Mouse (Mus musculus) heart, embryonic 15.5 days (tissue): ENCODE measurements around the gene Kif24. TPM values are rescaled to one million over a fixed set of nuclear protein-coding genes. Genes with fewer than 3 reads are reported as not detected.

ENCODE experiments used
- ATAC-seq: fragments of 200-750 bp; cut with Nextera tagmentation; replicated peaks from 2 replicates; pipeline ENCODE4 v1.8.0; 2017; ENCODE audit warnings: low read depth, moderate TSS enrichment; ENCODE audit not compliant: insufficient number of reproducible peaks, insufficient read depth, low FRiP score
- H3K27ac ChIP-seq: fragments of 300-500 bp; sonication (generic); 2 replicates; pipeline ENCODE4 v1.5.1; 2015; ENCODE audit warnings: mild to moderate bottlenecking, inconsistent platforms
- H3K27me3 ChIP-seq: fragments of 300-500 bp; sonication (generic); 2 replicates; pipeline ENCODE4 v1.6.1; 2015; ENCODE audit warnings: inconsistent platforms
- H3K36me3 ChIP-seq: fragments of 300-500 bp; sonication (generic); 2 replicates; pipeline ENCODE4 v1.6.1; 2015; ENCODE audit warnings: mild to moderate bottlenecking, inconsistent platforms
- H3K4me1 ChIP-seq: fragments of 300-500 bp; sonication (generic); replicated peaks from 2 replicates; pipeline ENCODE4 v1.6.1; 2015; ENCODE audit warnings: inconsistent platforms
- H3K4me2 ChIP-seq: fragments of 300-500 bp; sonication (generic); 2 replicates; pipeline ENCODE4 v1.6.1; 2015; ENCODE audit warnings: inconsistent platforms, mild to moderate bottlenecking, moderate library complexity
- H3K4me3 ChIP-seq: fragments of 300-500 bp; sonication (generic); 2 replicates; pipeline ENCODE4 v1.5.1; 2015; ENCODE audit warnings: mild to moderate bottlenecking, inconsistent platforms
- H3K9ac ChIP-seq: fragments of 300-500 bp; sonication (generic); 2 replicates; pipeline ENCODE4 v1.6.1; 2015; ENCODE audit warnings: mild to moderate bottlenecking, inconsistent platforms
- H3K9me3 ChIP-seq: fragments of 300-500 bp; sonication (generic); replicated peaks from 2 replicates; pipeline ENCODE4 v1.6.1; 2016; ENCODE audit warnings: inconsistent platforms
- WGBS: fragments of 180-500 bp; shearing (Covaris S2); methylation state at CpG from one replicate; pipeline ENCODE4 v1.1.7; 2015; ENCODE audit warnings: mixed read lengths; 5-methylcytosine and 5-hydroxymethylcytosine counted together
- polyA plus RNA-seq: library from polyadenylated mRNA; unstranded; fragments of >200 nt; fragmentation: Nextera tagmentation; extraction: Ambion mirVana; gene quantifications from 2 replicates; pipeline ENCODE4 v1.2.1, GENCODE M21; 2015

The Kif24 gene
- polyA plus RNA-seq, 1 experiment from 2014 or later, result 3.0 TPM

DNA sequence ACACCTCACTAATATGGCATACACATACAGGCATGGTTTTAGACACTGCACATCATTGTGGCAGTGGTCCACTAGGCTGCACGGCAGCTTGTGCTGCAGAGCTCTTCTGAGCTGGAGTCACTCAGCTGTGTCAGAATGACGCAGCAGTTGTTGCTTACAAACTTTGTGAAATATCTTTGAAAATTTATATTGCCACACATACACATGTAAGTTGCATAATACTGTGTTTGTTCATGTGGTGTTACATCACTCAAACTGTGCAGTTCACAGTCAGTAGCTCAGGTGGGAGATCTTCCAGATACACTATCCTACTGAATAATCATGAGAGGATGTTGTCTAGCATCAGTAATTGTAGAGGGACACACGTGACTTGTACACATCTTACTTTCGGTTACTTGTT lies 96.5 kb downstream of the Kif24 start:
- H3K4me3 ChIP-seq, result no peak overlapping the region
- H3K9me3 ChIP-seq, result no peaks in the 10 kb centered on the region
- WGBS, result 89% methylated on average over 4 of the region's 4 CpGs
- H3K27me3 ChIP-seq, result no peaks in the 10 kb centered on the region
- H3K4me1 ChIP-seq, result no peaks in the 10 kb centered on the region; the same call in 1 of the 2 replicates
- H3K27ac ChIP-seq, result no peak overlapping the region
- ATAC-seq, result no peak
- H3K9ac ChIP-seq, result no peak overlapping the region
- no peak overlapping the region for H3K4me2 ChIP-seq
- H3K36me3 ChIP-seq, result peaks cover 17% of the 10 kb centered on the region

GRCm38 (mm10) chr4:41361059-41361458 lies 103.6 kb downstream of the Kif24 start:
- no peak overlapping the region for H3K4me3 ChIP-seq
- H3K4me2 ChIP-seq, result no peak overlapping the region
- no peaks in the 10 kb centered on the region for H3K9me3 ChIP-seq
- no peaks in the 10 kb centered on the region for H3K27me3 ChIP-seq
- H3K4me1 ChIP-seq, result no peaks in the 10 kb centered on the region
- no peak overlapping the region for H3K27ac ChIP-seq
- H3K36me3 ChIP-seq, result peaks cover 5% of the 10 kb centered on the region; the same call in 1 of the 2 replicates
- no peak for ATAC-seq
- H3K9ac ChIP-seq, result no peak overlapping the region
- 94% methylated on average over 3 of the region's 3 CpGs for WGBS

- Histone ChIP-seq H3K9ac (no peak overlapping the region), H3K4me3 (no peak overlapping the region), H3K36me3 (peaks cover 12% of the 10 kb centered on the region; the same call in 1 of the 2 replicates), H3K4me1 (no peaks in the 10 kb centered on the region), H3K9me3 (no peaks in the 10 kb centered on the region), H3K27me3 (no peaks in the 10 kb centered on the region), H3K4me2 (no peak overlapping the region), H3K27ac (no peak overlapping the region)
- 90% methylated on average over 7 of the region's 7 CpGs for WGBS
- no peak for ATAC-seq
Measured at GRCm38 (mm10) chr4:41359358-41359757, 105.3 kb downstream of the Kif24 start.

- ATAC-seq, result no peak
- no peak overlapping the region for H3K4me3 ChIP-seq
- H3K9me3 ChIP-seq, result no peaks in the 10 kb centered on the region
- H3K4me1 ChIP-seq, result no peaks in the 10 kb centered on the region
- no peak overlapping the region for H3K4me2 ChIP-seq
- H3K36me3 ChIP-seq, result peaks cover 12% of the 10 kb centered on the region; the same call in 1 of the 2 replicates
- WGBS, result 87% methylated on average over 2 of the region's 2 CpGs
- H3K27ac ChIP-seq, result no peak overlapping the region
- H3K27me3 ChIP-seq, result no peaks in the 10 kb centered on the region
- H3K9ac ChIP-seq, result no peak overlapping the region
Measured at GRCm38 (mm10) chr4:41358669-41359068, 106.0 kb downstream of the Kif24 start.

DNA sequence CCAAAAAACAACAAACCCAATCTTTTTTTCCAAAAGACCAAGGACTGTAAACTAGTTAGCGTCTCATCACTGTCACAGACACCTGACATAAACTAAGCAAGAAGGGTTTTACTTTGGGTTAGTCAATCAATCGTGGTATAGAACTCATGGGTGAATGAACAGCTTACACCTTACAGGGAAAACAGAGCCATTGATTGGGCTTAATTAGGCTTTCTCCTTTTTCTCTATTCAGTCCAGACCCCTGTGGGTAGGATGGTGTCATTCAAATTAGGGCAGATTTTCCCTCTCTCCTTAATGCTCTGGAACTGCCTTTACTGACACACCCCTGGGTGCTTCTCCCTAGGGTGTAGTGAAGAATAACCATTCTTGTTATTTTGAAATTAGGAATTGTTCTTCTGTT lies 107.5 kb downstream of the Kif24 start:
- H3K27ac ChIP-seq, result no peak overlapping the region
- H3K9ac ChIP-seq, result no peak overlapping the region
- no peaks in the 10 kb centered on the region for H3K4me1 ChIP-seq
- 90% methylated on average over 2 of the region's 2 CpGs for WGBS
- no peaks in the 10 kb centered on the region for H3K27me3 ChIP-seq
- no peaks in the 10 kb centered on the region for H3K9me3 ChIP-seq
- ATAC-seq, result no peak
- no peak overlapping the region for H3K4me3 ChIP-seq
- no peak overlapping the region for H3K4me2 ChIP-seq
- H3K36me3 ChIP-seq, result peaks cover 16% of the 10 kb centered on the region; the same call in 1 of the 2 replicates

DNA sequence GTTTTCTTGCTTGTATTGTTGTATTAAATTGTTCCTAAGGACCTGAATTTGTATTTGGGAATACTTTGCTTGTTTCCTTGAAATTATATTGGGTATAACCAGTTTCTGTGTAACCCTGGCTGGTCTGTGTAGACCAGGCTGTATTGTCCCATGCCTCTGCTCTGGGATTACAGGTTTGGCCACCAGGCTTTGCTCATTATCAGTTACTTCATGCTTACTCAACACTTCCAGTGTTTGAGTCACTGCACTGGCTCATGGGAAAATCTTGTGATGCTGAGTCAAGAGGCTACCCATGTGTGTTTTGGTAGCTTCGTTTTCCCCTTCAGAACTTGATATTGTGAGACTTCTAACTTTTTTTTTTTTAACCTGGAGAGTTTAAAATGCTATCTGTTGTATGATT lies 111.4 kb downstream of the Kif24 start:
- H3K9ac ChIP-seq, result no peak overlapping the region
- no peak for ATAC-seq
- peaks cover 9% of the 10 kb centered on the region for H3K4me1 ChIP-seq
- no peaks in the 10 kb centered on the region for H3K27me3 ChIP-seq
- H3K9me3 ChIP-seq, result no peaks in the 10 kb centered on the region
- no peak overlapping the region for H3K27ac ChIP-seq
- 84% methylated on average over 1 of the region's 1 CpGs for WGBS
- no peak overlapping the region for H3K4me2 ChIP-seq
- H3K36me3 ChIP-seq, result peaks cover 12% of the 10 kb centered on the region; the same call in 1 of the 2 replicates
- no peak overlapping the region for H3K4me3 ChIP-seq

DNA sequence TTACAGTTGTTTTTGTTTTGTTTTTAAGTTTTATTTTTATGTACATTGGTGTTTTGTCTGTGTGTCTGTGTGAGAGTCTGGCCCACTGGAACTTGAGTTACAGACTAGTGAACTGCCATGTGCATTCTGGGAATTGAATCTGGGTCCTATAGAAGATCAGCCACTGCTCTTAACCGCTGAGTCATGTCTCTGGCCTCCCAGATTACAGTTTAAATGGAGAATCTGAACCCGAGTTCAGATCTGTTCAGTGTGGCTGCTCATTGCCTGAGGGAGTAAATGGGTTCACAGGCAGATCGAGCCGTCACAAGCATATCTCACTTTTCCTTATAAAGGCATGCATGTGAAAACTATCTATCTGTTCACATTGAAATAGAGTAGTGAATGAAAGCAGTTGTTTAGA lies 111.9 kb downstream of the Kif24 start:
- H3K36me3 ChIP-seq, result peaks cover 12% of the 10 kb centered on the region; the same call in 1 of the 2 replicates
- H3K4me1 ChIP-seq, result peaks cover 14% of the 10 kb centered on the region
- no peak overlapping the region for H3K27ac ChIP-seq
- no peak overlapping the region for H3K4me2 ChIP-seq
- no peak overlapping the region for H3K4me3 ChIP-seq
- 85% methylated on average over 4 of the region's 4 CpGs for WGBS
- ATAC-seq, result no peak
- H3K27me3 ChIP-seq, result no peaks in the 10 kb centered on the region
- H3K9ac ChIP-seq, result no peak overlapping the region
- no peaks in the 10 kb centered on the region for H3K9me3 ChIP-seq

DNA sequence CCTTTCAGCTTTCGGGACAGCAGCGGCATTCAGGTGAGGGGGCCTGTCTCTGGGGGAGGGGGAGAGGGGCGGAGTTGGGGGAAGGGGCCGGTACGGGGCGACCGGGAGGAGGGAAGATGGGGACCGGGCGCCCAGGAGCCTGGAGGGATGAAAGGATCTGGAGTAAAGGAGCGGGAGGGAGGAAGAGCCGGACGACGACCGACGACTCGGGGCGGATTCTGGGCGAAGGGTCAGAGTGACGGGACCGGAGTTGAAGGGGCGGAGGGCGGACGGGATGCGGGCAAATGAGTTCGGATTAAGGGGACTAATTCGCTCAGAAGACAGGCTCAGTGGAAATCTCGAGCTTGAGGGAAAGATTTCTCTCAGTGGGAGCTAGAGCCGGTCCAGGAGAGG lies 115.5 kb downstream of the Kif24 start:
- ATAC-seq, result no peak; the same call in none of the 2 replicates
- peak overlapping the region; percentile 81 for H3K9ac ChIP-seq
- under 1% methylated on average over 28 of the region's 28 CpGs for WGBS

DNA sequence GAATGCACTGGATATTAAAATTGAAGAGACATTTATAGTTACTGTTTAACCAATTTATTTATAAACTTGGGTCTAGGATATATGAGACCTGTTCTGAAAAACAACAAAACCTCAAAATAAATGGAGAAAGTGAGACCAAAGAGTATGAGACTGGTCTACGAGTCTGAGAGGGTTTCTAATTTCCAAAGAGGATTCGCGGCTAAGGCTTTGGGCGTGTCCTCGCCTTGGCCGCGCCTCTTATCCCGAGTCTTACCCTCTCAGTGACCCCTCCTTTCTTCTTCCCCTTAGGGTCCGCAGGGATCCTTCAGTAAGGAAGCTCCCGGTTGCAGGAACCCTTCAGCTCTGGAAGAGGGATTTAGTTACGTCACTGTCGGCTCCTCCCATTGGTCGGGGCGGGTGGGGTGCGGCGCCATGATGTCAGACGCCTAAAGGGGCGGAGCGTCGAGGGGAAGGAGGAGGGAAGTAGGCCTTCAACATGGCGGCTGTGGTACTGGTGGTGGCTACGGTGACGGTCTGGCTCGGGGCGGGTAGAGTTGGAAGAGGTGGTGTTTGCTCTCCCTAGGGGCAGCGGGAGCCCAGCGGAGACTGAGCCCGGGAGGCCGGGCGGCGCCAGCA lies 116.0 kb downstream of the Kif24 start, which contains the start of gene Ubap1:
TSS of gene Ubap1 (plus strand) at position 413 of the 615 bp plus-strand sequence.
- H3K4me3 ChIP-seq, result peak within 1 kb of the TSS; percentile 73
- peak within 1 kb of the TSS; percentile 77 for H3K4me2 ChIP-seq
- H3K9ac ChIP-seq, result peak within 1 kb of the TSS; percentile 81
- H3K27ac ChIP-seq, result peak within 1 kb of the TSS; percentile 92
- peaks cover 4% of the 10 kb centered on the region; the same call in 1 of the 2 replicates for H3K36me3 ChIP-seq
- no peaks in the 10 kb centered on the region for H3K27me3 ChIP-seq
- WGBS, result under 1% methylated on average over 31 of the region's 31 CpGs
- H3K4me1 ChIP-seq, result peaks cover 14% of the 10 kb centered on the region
- no peaks in the 10 kb centered on the region for H3K9me3 ChIP-seq
- peak; percentile 96 for ATAC-seq

More for the DNA sequence above, 115.5 kb downstream of the Kif24 start:
- Histone ChIP-seq H3K9me3 (no peaks in the 10 kb centered on the region), H3K4me1 (peaks cover 14% of the 10 kb centered on the region), H3K27ac (peak overlapping the region; percentile 92), H3K27me3 (no peaks in the 10 kb centered on the region), H3K4me2 (peak overlapping the region; percentile 77), H3K4me3 (peak overlapping the region; percentile 73), H3K36me3 (peaks cover 4% of the 10 kb centered on the region; the same call in 1 of the 2 replicates)

DNA sequence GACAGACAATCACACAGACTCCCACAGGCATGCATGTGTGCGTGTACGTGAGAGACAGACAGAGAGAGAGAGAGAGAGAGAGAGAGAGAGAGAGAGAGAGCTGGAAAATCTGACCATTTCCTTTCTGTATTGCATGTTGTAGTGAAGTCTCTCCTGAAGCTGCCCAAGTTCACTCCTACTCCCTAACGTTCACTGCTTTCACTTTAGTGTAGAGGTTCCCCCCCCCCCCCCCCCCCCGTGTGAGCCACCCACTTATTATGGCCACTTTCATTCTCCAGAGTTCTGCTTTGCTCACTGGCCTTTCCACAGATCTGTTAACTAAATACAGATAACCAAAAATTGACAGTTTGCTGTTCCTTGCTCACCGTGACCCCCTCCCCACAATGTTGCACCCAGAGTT lies 116.8 kb downstream of the Kif24 start:
- ATAC-seq, result no peak
- peaks cover 2% of the 10 kb centered on the region; the same call in 1 of the 2 replicates for H3K36me3 ChIP-seq
- peak overlapping the region; percentile 77 for H3K4me2 ChIP-seq
- peak overlapping the region; percentile 37 for H3K27ac ChIP-seq
- H3K9ac ChIP-seq, result no peak overlapping the region
- no peaks in the 10 kb centered on the region for H3K27me3 ChIP-seq
- H3K4me3 ChIP-seq, result peak overlapping the region; percentile 23; the same call in 1 of the 2 replicates
- 42% methylated on average over 4 of the region's 5 CpGs for WGBS
- H3K4me1 ChIP-seq, result peaks cover 14% of the 10 kb centered on the region
- no peaks in the 10 kb centered on the region for H3K9me3 ChIP-seq

- 62% methylated on average over 2 of the region's 2 CpGs for WGBS
- Histone ChIP-seq H3K27ac (no peak overlapping the region), H3K4me2 (no peak overlapping the region), H3K9me3 (no peaks in the 10 kb centered on the region), H3K4me3 (no peak overlapping the region), H3K36me3 (no peaks in the 10 kb centered on the region), H3K4me1 (peaks cover 14% of the 10 kb centered on the region), H3K27me3 (no peaks in the 10 kb centered on the region), H3K9ac (no peak overlapping the region)
- ATAC-seq, result no peak
Measured at GRCm38 (mm10) chr4:41346011-41346410, 118.7 kb downstream of the Kif24 start.
